Mouse (Mus musculus) stomach, embryonic 15.5 days (tissue): ENCODE measurements around the gene Fnd3c2. TPM values are rescaled to one million over a fixed set of nuclear protein-coding genes. Genes with fewer than 3 reads are reported as not detected.

Experiments
- ATAC-seq: fragments of 200-750 bp; cut with Nextera tagmentation; 2 replicates; pipeline ENCODE4 v1.8.0; 2017; ENCODE audit warnings: low read depth, moderate number of reproducible peaks, moderate TSS enrichment; ENCODE audit not compliant: insufficient read depth, low FRiP score
- H3K27ac ChIP-seq: fragments of 300-500 bp; sonication (generic); 2 replicates; pipeline ENCODE4 v1.5.1; 2015; ENCODE audit warnings: mild to moderate bottlenecking, inconsistent platforms
- H3K27me3 ChIP-seq: fragments of 300-500 bp; sonication (generic); replicated peaks from 2 replicates; pipeline ENCODE4 v1.6.1; 2015; ENCODE audit warnings: inconsistent platforms
- H3K36me3 ChIP-seq: fragments of 300-500 bp; sonication (generic); 2 replicates; pipeline ENCODE4 v1.6.1; 2015; ENCODE audit warnings: inconsistent platforms
- H3K4me1 ChIP-seq: fragments of 300-500 bp; sonication (generic); 2 replicates; pipeline ENCODE4 v1.6.1; 2015; ENCODE audit warnings: inconsistent platforms
- H3K4me2 ChIP-seq: fragments of 300-500 bp; sonication (generic); 2 replicates; pipeline ENCODE4 v1.6.1; 2015; ENCODE audit warnings: mild to moderate bottlenecking, inconsistent platforms
- H3K4me3 ChIP-seq: fragments of 300-500 bp; sonication (generic); replicated peaks from 2 replicates; pipeline ENCODE4 v1.5.1; 2015; ENCODE audit warnings: inconsistent platforms
- H3K9ac ChIP-seq: fragments of 300-500 bp; sonication (generic); 2 replicates; pipeline ENCODE4 v1.6.1; 2015; ENCODE audit warnings: inconsistent platforms
- H3K9me3 ChIP-seq: fragments of 300-500 bp; sonication (generic); 2 replicates; pipeline ENCODE4 v1.6.1; 2016; ENCODE audit warnings: inconsistent platforms
- WGBS: fragments of 180-500 bp; shearing (Covaris S2); methylation state at CpG from one replicate; pipeline ENCODE4 v1.1.7; 2015; 5-methylcytosine and 5-hydroxymethylcytosine counted together
- polyA plus RNA-seq: library from polyadenylated mRNA; unstranded; fragments of >200 nt; fragmentation: Nextera tagmentation; extraction: Ambion mirVana; gene quantifications from 2 replicates; pipeline ENCODE4 v1.2.1, GENCODE M21; 2015

Gene Fnd3c2
- polyA plus RNA-seq, 1 experiment from 2014 or later = not detected

- Histone ChIP-seq H3K4me2 (peak within 1 kb of the TSS; percentile 52), H3K4me1 (no peaks in the 10 kb centered on the region), H3K4me3 (peak within 1 kb of the TSS; percentile 50), H3K9me3 (no peaks in the 10 kb centered on the region), H3K36me3 (no peaks in the 10 kb centered on the region), H3K9ac (peak within 1 kb of the TSS; percentile 29; the same call in 1 of the 2 replicates), H3K27ac (peak within 1 kb of the TSS; percentile 86), H3K27me3 (no peaks in the 10 kb centered on the region)
- ATAC-seq = peak; percentile 97
- WGBS = 10% methylated on average over 55 of the region's 55 CpGs
Observed at GRCm38 (mm10) chrX:106186713-106187649, 68.2 kb downstream of the Fnd3c2 start, which contains the start of gene Pgk1. Pgk1 (plus strand) TSS chrX:106187100.

GRCm38 (mm10) chrX:106185706-106186105 is 69.5 kb downstream of the Fnd3c2 start:
- Histone ChIP-seq H3K27me3 (no peaks in the 10 kb centered on the region), H3K9me3 (no peaks in the 10 kb centered on the region), H3K4me3 (no peak overlapping the region), H3K4me2 (no peak overlapping the region), H3K4me1 (no peaks in the 10 kb centered on the region), H3K36me3 (no peaks in the 10 kb centered on the region), H3K27ac (peak overlapping the region; percentile 86), H3K9ac (no peak overlapping the region)
- no peak for ATAC-seq
- WGBS = 19% methylated on average over 5 of the region's 5 CpGs

Other genes starting within 250 kb of the Fnd3c2 start
- gene Magt1, start 243.5 kb downstream of the Fnd3c2 start, polyA plus RNA-seq = 74.3 and 79.6 TPM in 2 replicates
- gene Cox7b, start 239.7 kb downstream of the Fnd3c2 start, polyA plus RNA-seq = 412 and 422 TPM in 2 replicates
- 22.5 and 24.8 TPM in 2 replicates for gene Atp7a, start 228.1 kb downstream of the Fnd3c2 start, polyA plus RNA-seq
- 1.0 and 1.1 TPM in 2 replicates for gene Tlr13, start 112.2 kb downstream of the Fnd3c2 start, polyA plus RNA-seq
- gene Pgk1, start 68.3 kb downstream of the Fnd3c2 start, polyA plus RNA-seq = 290 and 352 TPM in 2 replicates
- 10.6 and 10.9 TPM in 2 replicates for gene Taf9b, start 34.2 kb downstream of the Fnd3c2 start, polyA plus RNA-seq
- 5.0 and 5.2 TPM in 2 replicates for gene Fndc3c1, start 230.0 kb upstream of the Fnd3c2 start, polyA plus RNA-seq